Mouse (Mus musculus) gastrocnemius, postnatal 10 days (tissue): ENCODE measurements around the gene Gna11. TPM values are rescaled to one million over a fixed set of nuclear protein-coding genes. Genes with fewer than 3 reads are reported as not detected.

Source experiments
- DNase-seq: peaks from one replicate; pipeline ENCODE4 v3.0.0; 2021; ENCODE audit warnings: mixed read lengths
- long read RNA-seq, 2 experiments: library from polyadenylated mRNA; stranded (forward); transcript quantifications; one replicate each; pipeline ENCODE4 v2.0.0; 2021
- total RNA-seq, 2 experiments: library from RNA; stranded (reverse); gene quantifications; 2 replicates each; pipeline ENCODE4 v1.2.3; 2021

Gna11 gene
- total RNA-seq: 10 to 100 TPM; 40.6 to 44.8 TPM
- long read RNA-seq, experiment 1, transcript Gna11-201 (7 exons, 3,414 nt): major isoform, 127 of 147 reads
- long read RNA-seq, experiment 1, partial matches to known transcripts: 4 of 147 reads
- long read RNA-seq, experiment 1, other reads (novel, unspliced or antisense): 15 of 147 reads
- long read RNA-seq, experiment 2, transcript Gna11-201 (7 exons, 3,414 nt): major isoform, 82 of 103 reads
- long read RNA-seq, experiment 2, partial matches to known transcripts: 1 of 103 reads
- long read RNA-seq, experiment 2, other reads (novel, unspliced or antisense): 19 of 103 reads

DNA sequence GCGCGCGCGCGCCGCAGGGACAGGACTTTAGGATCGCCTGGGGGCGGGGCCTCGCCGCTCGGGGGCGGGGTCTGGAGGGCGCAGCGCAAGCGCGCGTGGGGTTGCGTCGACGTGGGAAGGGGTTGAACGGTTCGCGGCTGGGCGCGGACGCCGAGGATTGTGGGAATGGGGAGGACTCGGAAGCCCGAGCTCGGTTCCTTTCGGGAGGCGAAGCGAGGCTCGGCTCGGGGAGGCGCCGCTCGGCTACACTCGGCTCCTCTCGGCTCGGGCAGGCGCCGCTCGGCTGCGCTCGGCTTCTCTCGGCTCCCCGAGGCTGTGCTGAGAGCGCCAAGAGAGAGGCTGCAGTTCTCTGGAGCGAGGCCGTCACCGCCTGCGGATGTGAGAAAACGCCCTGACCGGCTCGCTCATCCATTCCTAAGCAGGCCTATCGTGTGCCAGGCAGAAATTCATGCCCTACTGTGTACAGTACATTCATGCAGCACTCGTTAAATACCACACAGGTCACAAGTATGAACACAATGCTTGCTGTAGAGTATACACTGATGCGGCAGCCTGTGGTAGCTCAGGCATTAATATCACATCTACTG lies at the start of gene Gna11:
Gene Gna11 (minus strand): TSS at position 30 of the 587 bp plus-strand sequence.
- DNase-seq: peak; percentile 100

GRCm38 (mm10) chr10:81593935-81594334 lies 48.9 kb upstream of the Gna11 start:
- no peak for DNase-seq

DNA sequence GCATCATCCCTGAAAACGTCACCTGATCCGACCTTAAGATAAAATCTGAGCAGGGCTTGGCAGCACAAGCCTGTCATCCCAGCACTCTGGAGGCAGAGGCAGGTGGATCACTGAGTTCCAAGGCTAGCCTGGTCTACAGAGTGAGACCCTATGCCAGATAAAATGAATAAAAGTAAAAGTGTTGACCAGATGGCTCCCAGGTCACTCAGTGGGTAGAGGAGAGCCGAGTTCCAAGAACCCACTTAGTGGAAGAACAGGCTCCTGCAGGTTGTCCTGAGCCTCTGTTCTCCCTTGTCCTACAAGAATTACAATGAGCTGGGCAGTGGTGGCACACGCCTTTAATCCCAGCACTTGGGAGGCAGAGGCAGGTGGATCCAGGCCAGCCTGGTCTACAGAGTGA lies 48.2 kb upstream of the Gna11 start:
- DNase-seq: no peak

DNA sequence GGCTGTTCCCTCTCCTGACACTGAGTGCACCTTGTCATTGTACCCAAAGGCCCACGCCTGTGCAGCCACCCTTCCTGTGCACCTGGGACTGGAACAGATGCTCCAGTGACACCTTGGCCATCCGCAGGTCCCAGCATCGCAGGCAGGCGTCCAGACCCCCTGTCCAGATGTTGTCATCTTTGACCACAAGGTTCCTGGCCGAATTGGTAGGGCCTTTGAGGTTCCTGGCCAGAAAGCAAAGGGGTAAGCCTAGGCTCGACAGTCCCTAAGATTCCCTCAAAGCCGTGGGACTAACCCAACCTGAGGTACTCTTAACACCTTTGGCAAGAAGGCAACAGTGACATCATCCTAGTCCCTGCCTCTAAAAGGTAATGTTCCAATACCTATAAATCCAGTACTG lies 47.6 kb upstream of the Gna11 start:
- DNase-seq: no peak

DNA sequence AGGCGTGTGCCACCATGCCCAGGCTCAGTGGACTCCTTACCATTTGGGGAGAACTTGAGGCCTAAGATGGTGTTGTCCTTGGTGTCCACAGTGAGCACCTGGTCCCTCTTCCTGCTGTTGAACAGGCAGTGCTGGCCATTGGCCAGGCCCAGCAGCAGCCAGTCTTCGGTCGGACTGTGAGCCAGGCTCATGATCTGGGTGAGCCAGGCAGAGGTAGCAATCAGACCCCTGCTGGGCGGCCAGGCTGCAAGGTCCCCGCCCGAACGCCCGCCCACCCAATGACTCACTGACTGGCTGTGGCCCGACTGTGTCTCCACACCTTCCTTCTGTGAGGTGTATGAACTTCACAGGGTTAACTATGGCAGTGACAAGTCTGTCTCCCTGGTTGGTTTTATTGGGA lies 46.9 kb upstream of the Gna11 start:
- no peak for DNase-seq

DNA sequence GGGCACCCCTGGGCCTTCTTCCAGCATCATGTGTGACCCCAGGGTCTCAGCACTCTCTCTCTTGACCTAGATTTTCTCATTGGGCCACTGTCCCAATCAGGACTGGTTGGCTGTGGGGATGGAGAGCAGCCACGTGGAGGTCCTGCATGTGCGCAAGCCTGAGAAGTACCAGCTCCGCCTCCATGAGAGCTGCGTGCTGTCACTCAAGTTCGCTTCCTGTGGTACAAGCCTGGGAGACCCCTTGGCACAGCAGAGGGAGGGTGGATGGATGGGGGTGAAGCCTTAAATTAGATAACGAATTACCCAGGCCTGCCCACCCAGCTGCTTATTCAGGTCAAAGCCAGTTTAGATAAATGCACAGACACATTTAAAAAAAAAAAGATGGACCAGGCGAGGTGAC lies 43.7 kb upstream of the Gna11 start:
- DNase-seq: no peak

DNA sequence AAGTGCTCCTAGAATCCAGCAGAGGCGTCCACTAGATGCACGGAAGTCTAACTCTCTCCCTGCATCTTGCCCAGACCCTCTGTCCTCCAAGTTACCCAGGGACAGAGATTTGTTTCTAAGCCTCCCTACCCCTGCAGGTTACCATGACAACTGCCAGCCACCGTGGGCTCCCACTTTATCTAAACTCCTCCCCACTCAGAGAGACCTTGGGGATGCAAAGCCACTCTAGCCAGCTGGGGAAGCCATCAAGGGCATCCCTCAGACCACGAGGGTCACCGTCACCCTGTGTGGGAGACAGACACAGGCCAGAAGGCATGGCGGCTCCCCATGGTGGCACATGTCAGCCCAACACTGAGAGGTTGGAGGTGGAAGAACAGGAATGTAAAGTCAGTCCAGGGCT lies 38.4 kb upstream of the Gna11 start:
- no peak for DNase-seq

- no peak for DNase-seq
Measured at GRCm38 (mm10) chr10:81580441-81581070, 35.6 kb upstream of the Gna11 start.

DNA sequence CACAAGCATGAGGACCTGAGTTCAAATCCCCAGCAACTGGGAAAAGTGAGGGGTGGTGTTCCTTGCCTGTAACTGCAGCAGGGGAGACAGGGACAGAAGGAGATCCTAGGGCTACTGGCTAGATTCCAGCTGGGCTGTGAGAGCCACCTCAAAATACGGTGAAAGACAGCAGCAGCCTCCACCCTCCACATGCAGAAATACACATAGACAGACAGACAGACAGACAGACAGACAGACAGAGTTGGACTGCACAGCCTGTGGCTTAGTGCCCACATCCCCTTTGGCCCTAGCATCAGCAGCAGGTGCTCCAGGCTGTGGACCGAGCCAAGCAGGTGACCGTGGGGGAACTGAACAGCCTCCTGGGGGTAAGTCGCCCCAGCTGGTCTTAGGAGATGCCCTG lies 35.0 kb upstream of the Gna11 start:
- DNase-seq: no peak

DNA sequence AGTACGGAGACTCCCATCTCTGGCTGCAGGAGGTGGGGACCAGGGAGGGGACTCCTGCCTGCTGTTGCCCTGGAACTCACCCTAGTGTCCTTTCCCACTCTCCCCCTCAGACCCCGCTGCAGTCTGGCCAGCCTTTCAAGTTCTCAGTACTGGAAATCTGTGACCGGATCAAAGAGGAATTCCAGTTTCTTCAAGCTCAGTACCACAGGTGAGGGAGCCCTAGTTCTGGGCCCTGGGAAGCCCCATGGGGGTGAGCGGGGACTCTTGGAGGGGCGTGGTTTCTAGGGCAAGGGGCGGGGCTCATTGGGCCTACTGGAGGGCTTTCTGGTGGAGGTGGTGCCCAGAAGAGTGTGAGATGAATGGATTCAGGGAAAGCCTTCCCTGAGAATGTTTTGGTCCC lies 30.7 kb upstream of the Gna11 start:
- no peak for DNase-seq

- DNase-seq: peak; percentile 58
Measured at GRCm38 (mm10) chr10:81575208-81575631, 30.2 kb upstream of the Gna11 start.

GRCm38 (mm10) chr10:81574081-81575056 lies 29.4 kb upstream of the Gna11 start, which contains the start of gene Tle2:
Gene Tle2 (plus strand): TSS chr10:81574561.
- no peak for DNase-seq

GRCm38 (mm10) chr10:81572975-81573374 lies 28.0 kb upstream of the Gna11 start:
- no peak for DNase-seq

DNA sequence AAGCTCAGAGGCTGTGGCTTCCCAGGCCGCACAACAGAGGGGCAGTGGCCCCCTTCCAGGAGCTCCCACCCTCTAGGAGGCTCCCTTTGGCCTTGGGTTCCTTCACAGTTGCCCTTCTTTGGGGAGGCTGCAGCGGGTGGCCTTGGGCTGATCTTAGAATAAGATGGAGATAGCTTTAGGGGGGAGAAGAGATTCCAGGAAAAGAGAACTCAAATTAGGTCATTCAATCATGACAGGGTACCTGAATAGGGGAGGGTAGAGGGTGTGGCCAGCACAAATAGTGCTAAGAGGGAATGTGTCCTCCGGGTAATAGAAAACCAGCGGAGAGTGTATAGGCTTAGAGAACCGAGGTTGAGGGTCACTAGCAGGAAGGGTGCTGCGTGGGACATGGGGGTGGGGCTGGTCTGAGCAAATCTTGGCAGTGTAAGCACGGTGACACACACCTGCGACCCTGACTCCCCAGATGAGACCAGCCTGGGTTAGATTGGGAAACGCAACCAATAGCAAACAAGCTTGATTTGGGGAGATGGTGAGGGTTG lies 27.2 kb upstream of the Gna11 start:
- DNase-seq: no peak

DNA sequence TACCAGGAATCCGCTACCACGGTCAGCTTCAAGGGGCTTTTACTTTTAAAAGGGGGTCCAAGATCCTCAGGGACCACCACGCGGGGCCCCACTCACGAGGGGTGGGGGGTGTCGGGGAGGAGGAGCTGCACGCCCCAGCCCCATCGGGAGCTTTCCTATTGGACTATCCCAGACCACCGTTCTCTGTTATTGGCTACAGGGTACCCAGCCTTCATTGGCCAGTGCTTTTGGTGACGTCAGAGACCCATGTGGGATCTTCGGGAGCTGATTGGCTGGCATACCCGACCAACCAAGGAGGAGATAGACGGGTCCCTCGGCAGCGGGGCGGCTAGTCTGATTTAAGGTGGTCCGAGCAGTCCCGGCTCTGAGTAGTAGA lies 26.5 kb upstream of the Gna11 start:
- DNase-seq: peak; percentile 97

GRCm38 (mm10) chr10:81570831-81571500 lies 26.0 kb upstream of the Gna11 start:
- DNase-seq: peak; percentile 95

- DNase-seq: no peak
Measured at GRCm38 (mm10) chr10:81570238-81570800, 25.3 kb upstream of the Gna11 start.

DNA sequence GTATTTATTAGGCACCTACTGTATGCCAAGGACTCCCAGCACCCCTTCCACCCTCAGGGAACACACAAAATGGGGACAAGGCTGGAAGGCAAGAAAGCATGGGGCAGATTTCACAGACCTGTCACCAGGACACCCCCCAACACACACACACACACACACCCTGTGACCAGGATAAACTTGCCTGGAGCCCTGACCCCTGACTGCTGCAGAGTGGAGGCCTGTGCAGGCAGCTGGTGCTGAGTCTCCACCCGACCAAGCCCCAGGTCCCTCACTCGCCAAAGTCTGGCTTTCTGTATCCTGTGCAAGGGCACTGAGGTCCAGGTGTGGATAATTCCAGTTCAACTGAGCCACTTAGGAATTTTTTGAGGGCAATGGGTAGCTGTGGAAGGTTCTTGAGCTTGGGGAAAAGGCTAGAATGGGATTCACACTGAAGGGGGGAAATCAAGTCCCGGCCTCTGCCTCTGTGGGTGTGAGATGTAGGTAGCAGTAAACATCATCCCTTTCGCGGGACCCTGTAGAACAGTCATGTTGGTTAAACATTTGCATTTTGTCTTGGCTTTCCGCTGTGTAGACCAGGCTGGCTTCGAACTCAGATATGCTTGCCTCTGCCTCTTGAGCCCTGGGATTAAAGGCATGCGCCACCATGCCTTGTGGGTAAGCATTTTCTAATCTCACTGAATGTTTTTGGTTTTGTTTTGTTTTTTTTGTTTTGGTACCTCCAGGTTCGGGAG lies 24.7 kb upstream of the Gna11 start:
- DNase-seq: no peak

DNA sequence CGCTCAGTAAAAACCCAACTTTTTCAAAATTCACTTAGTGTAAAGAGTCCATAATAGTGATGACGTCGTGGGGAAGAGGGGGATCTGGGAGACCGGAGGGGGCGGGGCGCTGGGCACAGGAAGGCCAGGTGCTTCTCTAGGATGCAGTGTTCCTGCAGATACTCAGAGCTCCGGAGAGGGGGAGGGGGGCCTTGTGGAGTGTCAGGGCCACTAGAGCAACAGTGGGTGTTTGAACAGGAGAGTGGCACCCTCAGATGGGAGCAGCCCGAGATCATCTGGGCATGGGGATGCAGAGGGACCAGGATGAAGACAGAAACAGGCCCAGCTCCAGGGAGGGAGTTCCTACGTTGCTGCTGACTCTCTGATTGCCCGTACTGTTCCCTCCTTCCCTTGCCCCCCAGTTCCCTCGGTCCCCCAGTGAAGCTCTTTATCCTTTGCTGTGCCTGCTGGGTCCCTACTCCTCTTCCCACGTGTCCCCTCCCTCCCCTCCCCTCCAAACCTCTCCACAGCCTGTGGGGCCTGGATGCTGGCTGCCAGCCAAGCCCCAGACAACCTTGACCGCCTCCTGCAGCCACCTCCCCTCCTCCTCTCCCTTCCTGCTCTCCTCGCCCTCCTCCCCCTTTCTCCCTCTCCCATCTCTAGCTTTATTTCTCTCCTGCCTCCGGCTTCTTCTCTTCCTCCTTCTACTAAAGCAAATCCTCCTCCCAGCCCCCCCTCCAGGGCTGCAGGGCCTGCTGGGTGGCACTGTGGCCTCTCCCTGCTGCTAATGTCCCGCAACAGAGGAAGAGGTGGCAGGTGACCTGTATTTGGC lies 23.6 kb upstream of the Gna11 start:
- no peak for DNase-seq
